Mouse (Mus musculus) erythroblast, embryonic 14.5 days (primary cell): ENCODE data around the gene Gm28036. TPM values are rescaled to one million over a fixed set of nuclear protein-coding genes. Genes with fewer than 3 reads are reported as not detected.

Experiments
- H3K27me3 ChIP-seq: 2 replicates; pipeline ENCODE4 v1.6.1; 2012; ENCODE audit warnings: inconsistent platforms; ENCODE audit not compliant: control insufficient read depth
- H3K36me3 ChIP-seq: 2 replicates; pipeline ENCODE4 v1.6.1; 2012; ENCODE audit warnings: mild to moderate bottlenecking, inconsistent platforms; ENCODE audit not compliant: control insufficient read depth
- H3K4me1 ChIP-seq: 2 replicates; pipeline ENCODE4 v1.6.1; 2012; ENCODE audit warnings: inconsistent platforms; ENCODE audit not compliant: control insufficient read depth
- H3K4me3 ChIP-seq: replicated peaks from 2 replicates; pipeline ENCODE3; 2012; ENCODE audit warnings: moderate library complexity, mild to moderate bottlenecking, inconsistent platforms
- H3K9me3 ChIP-seq: 2 replicates; pipeline ENCODE4 v1.6.1; 2012; ENCODE audit warnings: low read length, inconsistent platforms, mixed read lengths; ENCODE audit not compliant: control insufficient read depth
- GATA1 ChIP-seq: IDR thresholded peaks from 2 replicates; pipeline ENCODE4 v1.6.1; 2012; ENCODE audit warnings: low read length, inconsistent platforms, mixed read lengths
- TAL1 ChIP-seq: IDR thresholded peaks from 3 replicates; pipeline ENCODE4 v1.6.1; 2012; ENCODE audit warnings: low read length, inconsistent platforms, mixed read lengths
- polyA plus RNA-seq: library from polyadenylated mRNA; stranded (reverse); fragments of >175 nt; gene quantifications from 2 replicates; pipeline ENCODE4 v1.2.3, GENCODE M21; 2012

Gene Gm28036
- polyA plus RNA-seq, 1 experiment: not detected

- H3K27me3 ChIP-seq: no peaks in the 10 kb centered on the region
- no peaks in the 10 kb centered on the region for H3K9me3 ChIP-seq
- H3K4me3 ChIP-seq: no peak overlapping the region
- no peak for TF ChIP-seq GATA1
- no peak for TF ChIP-seq TAL1
- H3K4me1 ChIP-seq: no peaks in the 10 kb centered on the region
- peaks cover 86% of the 10 kb centered on the region for H3K36me3 ChIP-seq
These were observed 53.2 kb downstream of the Gm28036 start for GRCm38 (mm10) chr2:156073725-156074124.

DNA sequence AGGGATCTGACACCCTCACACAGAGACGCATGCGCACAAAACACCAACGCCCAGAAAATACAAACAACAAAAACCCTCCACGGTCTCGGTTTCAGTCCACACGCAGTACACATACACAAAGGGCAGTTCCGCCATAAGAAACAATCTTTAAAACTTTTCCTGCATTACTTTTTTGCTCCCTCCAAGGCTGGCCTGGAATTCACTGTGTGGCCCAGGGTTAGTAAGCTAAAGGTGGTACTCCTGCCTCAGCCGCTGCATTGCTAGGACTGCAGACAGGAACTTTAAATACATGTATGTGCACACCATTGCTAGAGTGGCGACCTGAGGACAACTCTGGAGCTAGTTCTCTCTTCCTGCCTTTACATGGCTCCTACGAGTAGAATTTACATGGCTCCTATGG lies 55.7 kb downstream of the Gm28036 start:
- no peak for TF ChIP-seq GATA1
- no peak for TF ChIP-seq TAL1
- no peaks in the 10 kb centered on the region for H3K27me3 ChIP-seq
- H3K4me3 ChIP-seq: no peak overlapping the region
- peaks cover 6% of the 10 kb centered on the region for H3K4me1 ChIP-seq
- H3K9me3 ChIP-seq: no peaks in the 10 kb centered on the region
- H3K36me3 ChIP-seq: peaks cover 67% of the 10 kb centered on the region

GRCm38 (mm10) chr2:156067916-156068315 lies 59.0 kb downstream of the Gm28036 start:
- peaks cover 21% of the 10 kb centered on the region for H3K4me1 ChIP-seq
- H3K27me3 ChIP-seq: no peaks in the 10 kb centered on the region; the same call in 1 of the 2 replicates
- no peak overlapping the region for H3K4me3 ChIP-seq
- peaks cover 34% of the 10 kb centered on the region for H3K36me3 ChIP-seq
- TF ChIP-seq GATA1 (no peak), TAL1 (no peak)
- no peaks in the 10 kb centered on the region for H3K9me3 ChIP-seq

GRCm38 (mm10) chr2:156066126-156066525 lies 60.8 kb downstream of the Gm28036 start:
- TF ChIP-seq GATA1 (no peak), TAL1 (no peak)
- peaks cover 21% of the 10 kb centered on the region for H3K4me1 ChIP-seq
- H3K36me3 ChIP-seq: peaks cover 20% of the 10 kb centered on the region
- no peaks in the 10 kb centered on the region for H3K9me3 ChIP-seq
- H3K27me3 ChIP-seq: no peaks in the 10 kb centered on the region; the same call in 1 of the 2 replicates
- peak overlapping the region; percentile 81 for H3K4me3 ChIP-seq

DNA sequence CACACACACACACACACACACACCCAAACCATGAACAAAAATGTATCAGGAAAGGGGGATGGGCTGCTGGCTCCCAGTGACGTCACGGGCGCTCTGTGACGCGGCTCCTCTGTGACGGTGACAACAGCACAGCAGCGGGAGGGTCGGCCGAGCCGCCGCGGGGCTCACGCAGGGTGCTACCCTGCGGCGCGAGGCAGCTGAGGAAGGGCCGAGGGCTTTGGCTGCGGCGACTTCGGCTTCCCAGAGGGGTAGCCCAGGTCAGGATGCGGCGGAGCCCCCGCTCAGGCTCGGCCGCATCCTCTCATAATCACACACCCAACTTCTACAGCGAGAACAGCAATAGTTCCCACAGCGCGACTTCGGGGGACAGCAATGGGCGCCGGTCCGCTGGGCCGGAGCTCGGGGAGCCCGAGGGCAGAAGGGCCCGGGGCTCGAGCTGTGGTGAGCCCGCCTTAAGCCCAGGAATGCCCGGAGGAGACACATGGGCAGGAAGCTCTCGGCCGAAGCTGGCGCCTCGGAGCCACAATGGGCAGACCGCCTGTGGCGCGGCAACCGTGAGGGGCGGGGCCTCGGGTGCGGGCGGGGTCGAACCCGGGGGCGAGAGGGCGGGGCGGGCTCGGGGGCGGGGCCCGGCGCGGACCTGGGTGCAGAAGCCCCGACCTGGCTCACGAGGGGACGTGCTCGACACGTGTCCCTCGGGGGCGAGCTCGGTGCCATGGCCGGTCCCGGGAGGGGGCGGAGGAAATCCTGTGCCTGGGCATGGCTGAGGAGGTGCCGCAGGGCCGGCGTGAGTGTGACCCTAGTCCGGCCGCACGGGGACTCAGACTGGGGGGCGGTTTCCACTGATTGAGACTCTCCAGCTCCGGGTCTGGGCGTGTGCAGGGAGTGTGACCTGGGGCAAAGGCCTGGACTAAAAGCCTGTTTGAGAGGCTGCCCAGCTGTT lies 61.5 kb downstream of the Gm28036 start, which contains the start of gene Spag4:
Gene Spag4, plus strand, starts transcription at position 77 of the 943 bp plus-strand sequence.
- Histone ChIP-seq H3K4me1 (peaks cover 21% of the 10 kb centered on the region), H3K27me3 (no peaks in the 10 kb centered on the region; the same call in 1 of the 2 replicates), H3K4me3 (peak within 1 kb of the TSS; percentile 81), H3K9me3 (no peaks in the 10 kb centered on the region), H3K36me3 (peaks cover 18% of the 10 kb centered on the region)
- TF ChIP-seq TAL1: no peak
- no peak for TF ChIP-seq GATA1

DNA sequence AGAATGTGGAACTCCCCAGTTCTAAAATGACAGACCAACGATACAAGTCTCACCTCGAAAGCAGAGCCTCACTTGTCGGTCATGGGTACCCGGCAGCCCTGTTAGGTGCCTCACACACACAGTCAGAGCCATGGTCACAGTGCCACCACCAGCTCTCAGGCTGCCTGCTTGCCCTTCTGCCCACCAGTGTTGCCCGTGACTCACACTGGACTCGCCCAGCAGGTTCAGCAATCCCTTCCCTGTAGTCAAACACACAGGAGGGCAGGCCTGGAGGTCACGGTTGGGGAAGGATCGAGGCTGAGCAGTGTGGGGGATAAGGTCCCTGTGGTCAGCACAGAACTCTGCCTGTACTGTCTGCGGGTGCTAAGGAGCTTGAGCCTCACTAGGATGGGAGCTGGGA lies 74.1 kb downstream of the Gm28036 start, which contains the start of gene Fer1l4:
Gene Fer1l4, minus strand, starts transcription at position 132 of the 400 bp plus-strand sequence.
- peaks cover 47% of the 10 kb centered on the region for H3K27me3 ChIP-seq

GRCm38 (mm10) chr2:156047929-156048328 lies 79.0 kb downstream of the Gm28036 start:
- no peak overlapping the region for H3K4me3 ChIP-seq
- H3K36me3 ChIP-seq: no peaks in the 10 kb centered on the region
- H3K9me3 ChIP-seq: no peaks in the 10 kb centered on the region
- peaks cover 5% of the 10 kb centered on the region for H3K4me1 ChIP-seq
- no peak for TF ChIP-seq GATA1
- no peak for TF ChIP-seq TAL1
- peaks cover 48% of the 10 kb centered on the region for H3K27me3 ChIP-seq

More for the DNA sequence above, 74.1 kb downstream of the Gm28036 start, which contains the start of gene Fer1l4:
- Histone ChIP-seq H3K9me3 (no peaks in the 10 kb centered on the region), H3K4me3 (no peak within 1 kb of the TSS), H3K4me1 (peaks cover 3% of the 10 kb centered on the region), H3K36me3 (no peaks in the 10 kb centered on the region)
- no peak for TF ChIP-seq TAL1
- no peak for TF ChIP-seq GATA1

DNA sequence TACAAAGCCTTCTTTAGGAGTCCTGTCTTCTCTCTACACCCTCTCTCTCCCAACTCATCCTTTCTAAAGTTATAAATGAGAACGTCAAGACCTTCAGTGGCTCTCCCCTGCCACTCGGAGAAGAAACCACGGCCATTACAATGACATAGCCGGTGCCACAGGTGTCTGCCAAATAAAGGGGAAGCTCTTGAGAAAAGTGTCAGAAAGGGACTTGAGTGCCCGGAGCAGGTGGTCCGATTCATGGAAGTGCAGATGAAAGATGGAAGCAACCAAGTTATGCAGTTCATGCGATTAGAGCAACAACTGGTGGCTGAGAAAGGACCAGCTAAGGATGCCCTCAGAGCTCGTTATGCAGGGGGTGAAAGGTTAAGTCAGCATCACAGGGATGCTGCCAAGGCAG lies 84.0 kb downstream of the Gm28036 start:
- H3K36me3 ChIP-seq: no peaks in the 10 kb centered on the region
- H3K4me1 ChIP-seq: peaks cover 3% of the 10 kb centered on the region
- H3K27me3 ChIP-seq: peaks cover 15% of the 10 kb centered on the region
- TF ChIP-seq GATA1: no peak
- TF ChIP-seq TAL1: no peak
- no peak overlapping the region for H3K4me3 ChIP-seq
- H3K9me3 ChIP-seq: no peaks in the 10 kb centered on the region

DNA sequence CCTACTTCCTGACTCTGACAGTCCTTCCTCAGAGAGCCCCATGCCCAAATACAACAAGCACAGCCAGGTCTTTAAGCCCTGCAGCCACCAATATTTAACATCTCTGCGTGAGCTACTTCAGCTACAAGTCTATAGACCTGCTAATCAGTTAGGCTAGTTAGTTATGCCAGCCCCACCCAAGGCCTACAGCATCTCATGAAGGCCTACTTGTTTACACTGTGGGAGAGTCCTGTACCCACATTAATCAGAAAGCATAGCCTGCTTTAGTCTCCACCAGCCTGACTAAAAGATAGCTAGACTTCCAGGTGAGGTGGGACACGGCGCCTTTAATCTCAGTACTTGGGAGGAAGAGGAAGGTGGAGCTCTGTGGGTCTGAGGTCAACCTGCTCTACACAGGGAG lies 87.5 kb downstream of the Gm28036 start:
- H3K4me3 ChIP-seq: no peak overlapping the region
- no peaks in the 10 kb centered on the region for H3K9me3 ChIP-seq
- H3K27me3 ChIP-seq: no peaks in the 10 kb centered on the region
- no peak for TF ChIP-seq TAL1
- TF ChIP-seq GATA1: no peak
- no peaks in the 10 kb centered on the region for H3K36me3 ChIP-seq
- H3K4me1 ChIP-seq: no peaks in the 10 kb centered on the region
